Mouse (Mus musculus): ENCODE measurements at regions not wholly inside any gene's neighbourhood (a gene's known extent, or its start where the extent isn't known, plus 50 kb on each side); places are given as distances from the start of the nearest gene placed in this dataset.

- TF ChIP-seq SIN3A (IDR thresholded peaks at IDR 0.05; ENCODE audit: low read length), result no peak
- TF ChIP-seq POLR2AphosphoS2 (IDR thresholded peaks at IDR 0.05; ENCODE audit: low read depth, low read length), result no peak
- Histone ChIP-seq H3K27ac (ENCODE audit: insufficient read depth, low read depth) (no peak overlapping the region), H3K79me2 (replicated peaks; ENCODE audit: control insufficient read depth, extremely low read depth, insufficient read depth, poor library complexity, severe bottlenecking) (no peaks in the 10 kb centered on the region), H3K4me3 (replicated peaks in 1 of 3; ENCODE audit: low read depth in 2 of 3, low read length in 2 of 3, poor library complexity in 1 of 3) (no peak overlapping the region), H3K9ac (ENCODE audit: insufficient read depth, low read depth) (no peak overlapping the region), H3K4me2 (ENCODE audit: insufficient read depth, low read depth, poor library complexity, severe bottlenecking) (no peak overlapping the region), H3K4me1 (ENCODE audit: control insufficient read depth in 1 of 2, insufficient read depth in 2 of 2) (no peaks in the 10 kb centered on the region), H3K9me3 (replicated peaks; ENCODE audit: low read length) (no peaks in the 10 kb centered on the region), H3K36me3 (replicated peaks in 1 of 2; ENCODE audit: control insufficient read depth in 1 of 2, insufficient read depth in 1 of 2, low read length in 1 of 2) (no peaks in the 10 kb centered on the region), H3K27me3 (replicated peaks) (no peaks in the 10 kb centered on the region)
- dilution Hi-C loops (cut with MboI; ENCODE audit: extremely low pct_ligation_motif_present, extremely low pct_unique_long_range_greater_than_20kb, low sequenced_read_pairs), result no loop called here
- no peak for DNase-seq (ENCODE audit: extremely low read depth)
- in situ Hi-C loops (cut with MboI; ENCODE audit: low pct_ligation_motif_present, low pct_unique_long_range_greater_than_20kb, low sequenced_read_pairs), result no loop called here
Measured at GRCm38 (mm10) chr2:8012826-8013225, 503.5 kb upstream of the Celf2 start.

- Histone ChIP-seq H3K9ac (ENCODE audit: insufficient read depth, low read depth) (no peak overlapping the region), H3K36me3 (replicated peaks in 1 of 2; ENCODE audit: control insufficient read depth in 1 of 2, insufficient read depth in 1 of 2, low read length in 1 of 2) (no peaks in the 10 kb centered on the region), H3K4me3 (replicated peaks in 1 of 3; ENCODE audit: low read depth in 2 of 3, low read length in 2 of 3, poor library complexity in 1 of 3) (no peak overlapping the region), H3K9me3 (replicated peaks; ENCODE audit: low read length) (no peaks in the 10 kb centered on the region), H3K4me2 (ENCODE audit: insufficient read depth, low read depth, poor library complexity, severe bottlenecking) (no peak overlapping the region), H3K27ac (ENCODE audit: insufficient read depth, low read depth) (no peak overlapping the region), H3K4me1 (ENCODE audit: control insufficient read depth in 1 of 2, insufficient read depth in 2 of 2) (no peaks in the 10 kb centered on the region), H3K27me3 (replicated peaks) (no peaks in the 10 kb centered on the region), H3K79me2 (replicated peaks; ENCODE audit: control insufficient read depth, extremely low read depth, insufficient read depth, poor library complexity, severe bottlenecking) (no peaks in the 10 kb centered on the region)
- TF ChIP-seq TBP (conservative IDR thresholded peaks at IDR 0.05; ENCODE audit: low read depth, low read length) (no peak), CHD2 (IDR thresholded peaks at IDR 0.05; ENCODE audit: low read length) (no peak), PAX5 (IDR thresholded peaks at IDR 0.05; ENCODE audit: low read length) (no peak), CTCF (conservative IDR thresholded peaks at IDR 0.05 in 1 of 2, IDR thresholded peaks at IDR 0.05 in 1 of 2; ENCODE audit: low read depth in 2 of 2, low read length in 2 of 2) (no peak), GABPA (IDR thresholded peaks at IDR 0.05; ENCODE audit: insufficient replicate concordance, low read depth, low read length) (no peak), UBTF (IDR thresholded peaks at IDR 0.05; ENCODE audit: low read depth, low read length) (no peak)
- dilution Hi-C loops (cut with MboI; ENCODE audit: extremely low pct_ligation_motif_present, extremely low pct_unique_long_range_greater_than_20kb, low sequenced_read_pairs) (no loop called here), in situ Hi-C loops (cut with MboI; ENCODE audit: low pct_ligation_motif_present, low pct_unique_long_range_greater_than_20kb, low sequenced_read_pairs) (no loop called here)
- no peak for DNase-seq (ENCODE audit: extremely low read depth)
Measured at GRCm38 (mm10) chr2:7999444-7999843, 490.1 kb upstream of the Celf2 start.

GRCm38 (mm10) chr2:7974471-7974870 lies 465.1 kb upstream of the Celf2 start:
- Histone ChIP-seq H3K36me3 (replicated peaks in 1 of 2; ENCODE audit: control insufficient read depth in 1 of 2, insufficient read depth in 1 of 2, low read length in 1 of 2) (no peaks in the 10 kb centered on the region), H3K9me3 (replicated peaks; ENCODE audit: low read length) (no peaks in the 10 kb centered on the region), H3K9ac (ENCODE audit: insufficient read depth, low read depth) (no peak overlapping the region), H3K27ac (ENCODE audit: insufficient read depth, low read depth) (no peak overlapping the region), H3K4me2 (ENCODE audit: insufficient read depth, low read depth, poor library complexity, severe bottlenecking) (no peak overlapping the region), H3K4me3 (replicated peaks in 1 of 3; ENCODE audit: low read depth in 2 of 3, low read length in 2 of 3, poor library complexity in 1 of 3) (no peak overlapping the region), H3K4me1 (ENCODE audit: control insufficient read depth in 1 of 2, insufficient read depth in 2 of 2) (no peaks in the 10 kb centered on the region), H3K27me3 (replicated peaks) (no peaks in the 10 kb centered on the region), H3K79me2 (replicated peaks; ENCODE audit: control insufficient read depth, extremely low read depth, insufficient read depth, poor library complexity, severe bottlenecking) (no peaks in the 10 kb centered on the region)
- in situ Hi-C loops (cut with MboI; ENCODE audit: low pct_ligation_motif_present, low pct_unique_long_range_greater_than_20kb, low sequenced_read_pairs), result no loop called here
- TF ChIP-seq PAX5 (IDR thresholded peaks at IDR 0.05; ENCODE audit: low read length), result no peak
- no peak for TF ChIP-seq MXI1 (IDR thresholded peaks at IDR 0.05; ENCODE audit: low read depth, low read length)
- dilution Hi-C loops (cut with MboI; ENCODE audit: extremely low pct_ligation_motif_present, extremely low pct_unique_long_range_greater_than_20kb, low sequenced_read_pairs), result no loop called here
- no peak for DNase-seq (ENCODE audit: extremely low read depth)

Data from CH12.LX (cell line).